Mouse (Mus musculus): Measurements from ENCODE around the gene Rhbdf1.

DNA sequence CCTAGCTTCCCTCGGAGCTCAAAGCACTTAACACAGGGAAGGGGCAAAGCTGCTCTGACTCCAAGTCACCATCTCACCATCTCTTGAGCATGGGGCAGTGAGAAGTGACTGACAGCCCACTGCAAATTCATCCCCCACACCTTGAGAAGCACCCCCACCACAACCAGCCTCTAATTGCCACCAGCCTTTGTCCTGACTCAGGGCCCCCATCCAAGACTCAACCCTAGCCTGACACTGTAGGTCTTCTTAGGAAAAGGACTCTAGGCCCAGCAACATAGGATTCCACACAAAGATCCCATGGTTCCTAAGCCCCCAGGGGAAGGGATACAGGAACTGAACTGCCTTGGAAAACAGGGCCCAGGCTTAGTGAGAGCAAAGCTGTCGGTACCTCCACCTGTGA lies 14.0 kb upstream of the Rhbdf1 start:
- TF ChIP-seq CTCF (IDR thresholded peaks at IDR 0.05; ENCODE audit: extremely low read depth, insufficient read depth, insufficient read length, insufficient replicate concordance), result no peak
- no peak for TF ChIP-seq POLR2A (IDR thresholded peaks at IDR 0.05; ENCODE audit: low read depth, low read length)
